Mouse (Mus musculus) heart, postnatal 10 days (tissue): ENCODE measurements around the gene Fam196b. TPM values are rescaled to one million over a fixed set of nuclear protein-coding genes. Genes with fewer than 3 reads are reported as not detected.

Experiments used
- DNase-seq, 2 experiments: peaks; one replicate each; pipeline ENCODE4 v3.0.0; 2021
- intact Hi-C: fragments of 180-260 bp; cut with DNase I; formaldehyde crosslinking; loops from one replicate; pipeline ENCODE4 v1.15.1; 2025
- total RNA-seq, 2 experiments: library from RNA; stranded (reverse); gene quantifications; 2 replicates each; pipeline ENCODE4 v1.2.3; 2021

The Fam196b gene
- total RNA-seq, 2 experiments from 2014 or later: not detected

DNA sequence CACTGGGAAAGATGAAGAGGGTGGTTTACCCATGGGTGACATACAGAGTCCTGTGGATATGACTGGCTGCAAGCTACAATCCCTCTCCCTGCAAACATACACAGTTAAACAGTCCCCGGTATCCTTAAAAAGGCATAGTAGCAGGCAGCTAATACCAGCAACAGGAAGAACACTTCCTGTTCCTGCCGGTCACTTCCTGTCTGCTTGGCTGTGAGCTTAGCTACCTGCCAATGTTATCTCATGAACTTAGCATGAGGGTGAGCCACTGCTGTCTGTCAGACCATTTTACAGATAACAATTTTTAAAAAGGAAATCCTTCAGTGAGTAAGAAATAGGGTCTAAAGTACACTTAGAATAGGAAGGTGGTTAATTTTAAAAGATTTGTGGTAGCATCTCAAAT lies 83.9 kb downstream of the Fam196b start:
- DNase-seq: no peak
- intact Hi-C loops: no loop called here

DNA sequence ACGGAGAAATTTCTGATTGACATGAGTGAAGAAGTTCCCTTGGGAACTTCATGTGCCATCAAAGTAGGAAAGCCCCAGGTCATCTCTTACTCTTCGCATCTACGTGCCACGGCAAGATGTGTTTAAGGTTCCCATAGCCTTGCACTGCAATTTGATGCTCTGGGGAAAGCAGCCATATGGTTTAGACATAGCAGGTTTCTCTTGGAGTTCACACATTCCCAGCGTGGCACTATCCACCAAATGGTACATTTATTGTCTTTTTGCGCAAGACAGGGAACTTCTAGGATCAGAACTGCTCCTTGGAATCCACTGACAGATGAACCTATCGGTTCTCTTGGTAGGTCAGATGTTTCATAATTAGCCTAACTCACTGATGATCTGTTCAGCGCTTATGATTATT lies 86.7 kb downstream of the Fam196b start:
- no peak for DNase-seq
- intact Hi-C loops: no loop called here

GRCm38 (mm10) chr11:34405311-34405710 lies 90.7 kb downstream of the Fam196b start:
- intact Hi-C loops: no loop called here
- no peak for DNase-seq

DNA sequence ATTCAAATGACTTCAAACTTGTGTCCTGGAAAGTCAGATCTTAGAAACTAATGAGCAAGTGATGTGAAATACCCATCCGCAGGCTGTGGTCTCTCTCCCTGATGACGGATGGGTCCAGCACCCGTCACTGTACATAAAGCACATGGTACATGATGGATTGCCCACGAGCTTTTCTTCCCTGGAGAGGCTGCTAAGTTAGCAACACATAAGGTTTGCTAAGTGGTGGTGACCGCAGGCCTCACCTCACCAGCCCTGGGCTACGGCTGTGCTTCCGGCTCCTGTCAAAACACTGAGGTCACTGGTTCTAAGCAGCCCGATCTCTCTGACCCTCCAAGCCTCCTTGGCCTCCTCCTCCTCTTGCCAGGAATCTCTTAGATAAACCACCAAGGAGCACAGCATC lies 91.7 kb downstream of the Fam196b start:
- intact Hi-C loops: no loop called here
- no peak for DNase-seq

DNA sequence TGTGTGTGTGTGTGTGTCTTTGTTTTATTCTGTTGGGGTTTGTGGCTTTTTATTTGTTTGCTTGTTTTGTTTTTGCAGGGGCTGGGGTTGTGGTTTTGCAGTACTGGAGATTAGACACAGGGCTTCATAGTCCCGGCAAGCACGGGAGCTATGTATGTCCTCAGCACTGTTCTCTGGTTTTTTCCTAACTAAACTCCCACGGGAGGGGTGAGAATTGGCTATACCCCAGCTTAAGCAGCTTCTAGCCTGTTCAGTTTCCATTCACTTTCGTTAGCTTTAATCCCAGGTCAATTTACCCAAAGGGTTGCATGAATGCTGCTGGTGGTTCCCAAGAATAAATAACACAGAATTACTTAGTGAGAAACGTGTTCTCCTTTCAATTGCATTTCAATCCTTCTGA lies 92.2 kb downstream of the Fam196b start:
- DNase-seq: no peak
- intact Hi-C loops: no loop called here

DNA sequence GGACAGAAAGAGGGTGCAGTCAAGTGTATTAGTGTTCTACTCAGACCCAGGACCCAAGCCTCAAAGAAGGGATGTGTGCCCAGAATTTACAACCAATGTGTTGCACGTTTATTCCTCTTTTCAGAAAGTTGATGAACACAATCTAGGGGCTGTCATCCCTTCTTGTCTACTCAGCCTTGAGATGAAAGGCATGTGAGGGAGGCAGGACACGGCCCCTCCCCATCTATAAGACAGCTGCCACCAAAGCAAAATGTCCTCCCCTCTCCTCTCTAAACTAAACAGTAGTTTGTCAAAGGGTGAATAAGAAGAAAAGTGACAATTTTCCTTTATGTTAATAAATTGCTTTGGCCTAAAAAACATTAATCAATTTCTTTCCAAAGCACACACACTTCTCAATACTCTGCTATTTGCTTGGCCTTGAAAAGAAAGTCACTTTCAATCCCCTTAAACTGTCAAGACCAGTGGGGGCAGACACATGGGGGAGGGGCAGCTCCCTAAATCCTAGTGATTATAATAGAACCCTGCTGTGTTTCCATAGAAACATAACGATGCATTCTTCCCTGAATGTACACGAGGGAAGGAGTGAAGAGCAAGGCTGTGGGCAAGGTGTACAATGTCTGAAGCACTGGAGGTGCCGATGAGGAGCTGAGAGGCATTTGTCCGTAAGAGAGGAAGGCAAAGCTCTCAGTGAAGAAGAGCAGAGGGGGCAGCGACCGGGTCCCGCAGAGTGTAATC lies 101.4 kb downstream of the Fam196b start:
- intact Hi-C loops: no loop called here
- no peak for DNase-seq

GRCm38 (mm10) chr11:34416619-34416979 lies 102.0 kb downstream of the Fam196b start:
- DNase-seq: peak in 1 of 2 experiments; percentile 9
- intact Hi-C loops: no loop called here

DNA sequence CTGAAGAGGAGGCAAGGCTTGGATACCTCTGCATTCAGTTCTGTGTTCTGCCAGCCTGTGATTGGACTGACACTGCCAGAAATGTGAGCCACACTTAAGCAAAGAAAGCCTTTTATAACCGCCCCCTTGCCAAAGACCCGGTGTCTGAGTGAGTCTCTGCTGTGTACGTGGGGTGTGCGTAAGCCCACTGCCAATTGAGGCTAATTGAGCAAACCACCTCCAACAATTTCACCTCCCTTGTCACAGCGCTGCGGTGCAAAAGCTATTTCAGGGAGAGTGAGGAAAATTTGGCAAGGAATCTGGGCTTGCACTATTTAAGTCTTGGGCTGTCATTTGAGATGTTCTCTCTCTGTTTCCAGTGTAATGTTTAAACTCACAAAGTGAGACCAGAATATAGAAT lies 106.4 kb downstream of the Fam196b start:
- intact Hi-C loops: no loop called here
- no peak for DNase-seq

GRCm38 (mm10) chr11:34424546-34424945 lies 109.9 kb downstream of the Fam196b start:
- intact Hi-C loops: no loop called here
- DNase-seq: no peak

DNA sequence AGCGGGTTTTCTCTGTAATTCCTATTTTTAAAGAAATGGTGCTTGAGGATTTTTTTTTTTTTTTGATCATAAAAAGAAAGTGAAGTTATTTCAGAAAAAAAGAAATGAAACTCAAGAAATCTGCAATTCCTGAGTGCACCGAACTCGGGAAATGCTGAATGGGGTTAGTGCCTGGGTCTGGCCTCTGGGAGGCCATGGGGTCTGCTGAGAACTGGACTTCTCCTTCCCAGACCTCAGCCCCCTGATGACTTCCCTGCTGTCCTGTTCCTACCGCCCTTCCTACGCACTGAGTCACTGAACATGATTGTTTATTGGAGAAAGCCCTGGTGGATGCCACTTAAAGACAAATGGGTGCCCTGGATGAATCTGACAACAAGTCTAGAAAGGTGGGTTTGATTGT lies 112.6 kb downstream of the Fam196b start:
- intact Hi-C loops: no loop called here
- DNase-seq: no peak

- intact Hi-C loops: no loop called here
Measured at GRCm38 (mm10) chr11:34430940-34431339, 116.3 kb downstream of the Fam196b start.

DNA sequence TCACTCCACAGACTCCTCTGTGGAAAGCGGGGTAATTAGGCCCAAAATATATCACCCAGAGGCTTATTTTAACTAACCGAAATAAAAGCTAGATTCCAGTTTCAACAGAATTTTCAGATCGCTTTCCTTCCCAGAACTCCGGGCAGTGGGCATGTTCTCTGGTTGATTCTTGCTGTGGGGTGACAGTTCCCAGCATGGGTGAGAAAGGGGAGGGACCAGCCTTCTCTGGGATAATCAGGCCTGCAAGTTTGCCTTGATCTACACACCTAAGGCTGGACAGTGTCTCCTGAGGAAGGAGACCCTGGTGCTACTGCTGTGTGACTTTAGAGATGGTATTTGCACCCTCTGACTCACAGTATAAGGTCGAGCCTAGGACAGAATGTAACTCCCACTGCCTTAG lies 116.7 kb downstream of the Fam196b start:
- no peak for DNase-seq
- intact Hi-C loops: no loop called here

More at GRCm38 (mm10) chr11:34430940-34431339, 116.3 kb downstream of the Fam196b start:
- no peak for DNase-seq

GRCm38 (mm10) chr11:34431978-34432377 lies 117.4 kb downstream of the Fam196b start:
- no peak for DNase-seq
- intact Hi-C loops: no loop called here

- intact Hi-C loops: no loop called here
- no peak for DNase-seq
Measured at GRCm38 (mm10) chr11:34437446-34437845, 122.8 kb downstream of the Fam196b start.

DNA sequence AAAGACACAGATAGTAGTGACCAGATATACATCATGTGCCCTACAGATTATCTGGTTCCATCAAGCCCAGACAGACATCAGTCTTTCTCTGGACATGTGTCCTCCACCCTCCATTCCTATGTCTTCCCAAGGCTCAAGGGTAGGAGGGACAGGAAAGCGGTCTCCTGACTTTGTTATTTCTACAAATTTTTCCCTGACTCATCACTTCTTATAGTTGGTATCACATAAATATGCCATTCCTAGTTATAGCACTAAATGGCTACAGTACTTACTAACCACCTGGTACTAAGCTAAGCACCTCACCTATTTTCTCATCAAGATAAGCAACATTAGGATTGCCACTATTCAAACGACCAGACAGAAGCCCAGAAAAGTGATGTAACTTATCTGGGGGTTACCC lies 123.8 kb downstream of the Fam196b start:
- no peak for DNase-seq
- intact Hi-C loops: no loop called here

- intact Hi-C loops: no loop called here
- peak; percentile 26 to 59 for DNase-seq
Measured at GRCm38 (mm10) chr11:34447891-34448290, 133.3 kb downstream of the Fam196b start.

GRCm38 (mm10) chr11:34449944-34450343 lies 135.3 kb downstream of the Fam196b start:
- intact Hi-C loops: no loop called here
- no peak for DNase-seq

GRCm38 (mm10) chr11:34467056-34467455 lies 152.4 kb downstream of the Fam196b start:
- DNase-seq: no peak
- intact Hi-C loops: no loop called here

GRCm38 (mm10) chr11:34468571-34468970 lies 153.9 kb downstream of the Fam196b start:
- DNase-seq: no peak
- intact Hi-C loops: no loop called here

DNA sequence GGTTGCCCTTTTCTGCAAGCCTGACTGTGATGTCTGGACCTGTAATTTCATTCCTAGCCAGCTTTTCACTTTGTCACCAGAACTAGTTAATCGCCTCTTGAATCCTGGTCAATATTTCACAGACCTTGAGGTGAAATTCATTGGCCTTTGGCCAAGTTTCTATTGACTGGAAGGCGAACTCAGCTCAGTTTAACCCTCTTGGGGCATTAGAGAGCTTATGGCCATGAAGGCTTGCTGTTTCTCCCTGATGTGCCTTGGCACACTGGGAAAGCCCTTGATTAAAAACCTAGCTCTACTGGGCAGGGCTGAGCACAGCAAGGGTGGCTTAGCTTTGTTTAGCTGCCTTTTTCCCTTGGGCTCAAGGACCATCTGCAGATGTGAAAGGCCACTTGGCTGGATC lies 155.2 kb downstream of the Fam196b start:
- DNase-seq: no peak
- intact Hi-C loops: no loop called here
